Mouse (Mus musculus) stomach, embryonic 16.5 days (tissue): Measurements from ENCODE around the gene Abhd12. TPM values are rescaled to one million over a fixed set of nuclear protein-coding genes. Genes with fewer than 3 reads are reported as not detected.

ENCODE experiments used
- ATAC-seq: fragments of 200-750 bp; cut with Nextera tagmentation; 2 replicates; pipeline ENCODE4 v1.8.0; 2017; ENCODE audit warnings: moderate number of reproducible peaks, moderate TSS enrichment; ENCODE audit not compliant: insufficient read depth, low FRiP score
- H3K27ac ChIP-seq: fragments of 300-500 bp; sonication (generic); 2 replicates; pipeline ENCODE4 v1.5.1; 2014; ENCODE audit warnings: low read length
- H3K27me3 ChIP-seq: fragments of 300-500 bp; sonication (generic); 2 replicates; pipeline ENCODE4 v1.6.1; 2014; ENCODE audit warnings: low read length, control low read depth, mixed read lengths; ENCODE audit not compliant: control insufficient read depth, insufficient read depth
- H3K36me3 ChIP-seq: fragments of 300-500 bp; sonication (generic); 2 replicates; pipeline ENCODE4 v1.6.1; 2014; ENCODE audit warnings: low read length; ENCODE audit not compliant: control insufficient read depth, insufficient read depth
- H3K4me1 ChIP-seq: fragments of 300-500 bp; sonication (generic); 2 replicates; pipeline ENCODE4 v1.6.1; 2014; ENCODE audit warnings: low read length, control low read depth, mixed read lengths; ENCODE audit not compliant: control insufficient read depth, insufficient read depth
- H3K4me2 ChIP-seq: fragments of 300-500 bp; sonication (generic); 2 replicates; pipeline ENCODE4 v1.6.1; 2014; ENCODE audit warnings: low read depth, low read length, mixed read lengths
- H3K4me3 ChIP-seq: fragments of 300-500 bp; sonication (generic); replicated peaks from 2 replicates; pipeline ENCODE4 v1.5.1; 2014; ENCODE audit warnings: mild to moderate bottlenecking, low read length
- H3K9ac ChIP-seq: fragments of 300-500 bp; sonication (generic); 2 replicates; pipeline ENCODE4 v1.6.1; 2014; ENCODE audit warnings: low read length
- H3K9me3 ChIP-seq: fragments of 300-500 bp; sonication (generic); replicated peaks from 2 replicates; pipeline ENCODE4 v1.6.1; 2016; ENCODE audit warnings: low read length, control low read depth; ENCODE audit not compliant: control insufficient read depth
- WGBS: fragments of 180-500 bp; shearing (Covaris S2); extraction: QIAGEN DNeasy Blood & Tissue Kit; methylation state at CpG from one replicate; pipeline ENCODE4 v1.1.7; 2014; 5-methylcytosine and 5-hydroxymethylcytosine counted together
- polyA plus RNA-seq: library from polyadenylated mRNA; unstranded; fragments of >200 nt; fragmentation: Nextera tagmentation; extraction: Ambion mirVana; gene quantifications from 2 replicates; pipeline ENCODE4 v1.2.1, GENCODE M21; 2015

Abhd12 gene
- polyA plus RNA-seq, 1 experiment from 2014 or later = 57.8 TPM

- H3K36me3 ChIP-seq = no peaks in the 10 kb centered on the region
- H3K4me3 ChIP-seq = no peak overlapping the region
- no peak overlapping the region for H3K9ac ChIP-seq
- 0 out of 2 replicates have a peak overlapping the region, but pooled peaks have one; percentile 9 for H3K27ac ChIP-seq
- H3K4me1 ChIP-seq = peaks cover 4% of the 10 kb centered on the region; the same call in 1 of the 2 replicates
- no peaks in the 10 kb centered on the region for H3K9me3 ChIP-seq
- 57% methylated on average over 8 of the region's 8 CpGs for WGBS
- H3K4me2 ChIP-seq = no peak overlapping the region
- ATAC-seq = no peak
- H3K27me3 ChIP-seq = no peaks in the 10 kb centered on the region
Observed at GRCm38 (mm10) chr2:150847436-150847995, 57.0 kb downstream of the Abhd12 start.

- no peaks in the 10 kb centered on the region for H3K27me3 ChIP-seq
- H3K4me1 ChIP-seq = peaks cover 4% of the 10 kb centered on the region; the same call in 1 of the 2 replicates
- ATAC-seq = no peak
- H3K36me3 ChIP-seq = no peaks in the 10 kb centered on the region
- H3K4me3 ChIP-seq = no peak overlapping the region
- H3K9ac ChIP-seq = no peak overlapping the region
- no peak overlapping the region for H3K4me2 ChIP-seq
- WGBS = 73% methylated on average over 1 of the region's 1 CpGs
- H3K9me3 ChIP-seq = no peaks in the 10 kb centered on the region
- no peak overlapping the region for H3K27ac ChIP-seq
Observed at GRCm38 (mm10) chr2:150844798-150845197, 59.7 kb downstream of the Abhd12 start.

- peak; percentile 35; the same call in 1 of the 2 replicates for ATAC-seq
- Histone ChIP-seq H3K4me2 (no peak overlapping the region), H3K27me3 (no peaks in the 10 kb centered on the region), H3K4me1 (no peaks in the 10 kb centered on the region), H3K36me3 (no peaks in the 10 kb centered on the region), H3K27ac (no peak overlapping the region), H3K9me3 (no peaks in the 10 kb centered on the region), H3K9ac (0 out of 2 replicates have a peak overlapping the region, but pooled peaks have one; percentile 10), H3K4me3 (no peak overlapping the region)
- WGBS = 55% methylated on average over 7 of the region's 7 CpGs
Observed at GRCm38 (mm10) chr2:150842049-150842461, 62.5 kb downstream of the Abhd12 start.

- no peaks in the 10 kb centered on the region for H3K4me1 ChIP-seq
- no peaks in the 10 kb centered on the region for H3K27me3 ChIP-seq
- H3K9me3 ChIP-seq = no peaks in the 10 kb centered on the region
- H3K4me2 ChIP-seq = no peak overlapping the region
- no peak overlapping the region for H3K4me3 ChIP-seq
- no peaks in the 10 kb centered on the region for H3K36me3 ChIP-seq
- 61% methylated on average over 11 of the region's 11 CpGs for WGBS
- no peak overlapping the region for H3K9ac ChIP-seq
- ATAC-seq = no peak
- no peak overlapping the region for H3K27ac ChIP-seq
Observed at GRCm38 (mm10) chr2:150841109-150841508, 63.4 kb downstream of the Abhd12 start.

- Histone ChIP-seq H3K27me3 (no peaks in the 10 kb centered on the region), H3K9me3 (no peaks in the 10 kb centered on the region), H3K27ac (no peak overlapping the region), H3K4me1 (no peaks in the 10 kb centered on the region), H3K9ac (no peak overlapping the region), H3K36me3 (no peaks in the 10 kb centered on the region; the same call in 1 of the 2 replicates), H3K4me2 (no peak overlapping the region), H3K4me3 (no peak overlapping the region)
- ATAC-seq = no peak
- 76% methylated on average over 12 of the region's 12 CpGs for WGBS
Observed at GRCm38 (mm10) chr2:150839686-150840471, 64.7 kb downstream of the Abhd12 start.

GRCm38 (mm10) chr2:150837781-150838180, 66.8 kb downstream of the Abhd12 start:
- no peak overlapping the region for H3K4me3 ChIP-seq
- H3K27ac ChIP-seq = no peak overlapping the region
- no peaks in the 10 kb centered on the region; the same call in 1 of the 2 replicates for H3K36me3 ChIP-seq
- H3K4me2 ChIP-seq = no peak overlapping the region
- H3K9ac ChIP-seq = no peak overlapping the region
- no peaks in the 10 kb centered on the region for H3K27me3 ChIP-seq
- no peak for ATAC-seq
- H3K9me3 ChIP-seq = no peaks in the 10 kb centered on the region
- H3K4me1 ChIP-seq = no peaks in the 10 kb centered on the region
- WGBS = 100% methylated on average over 3 of the region's 3 CpGs

- ATAC-seq = no peak
- peaks cover under 1% of the 10 kb centered on the region; the same call in 1 of the 2 replicates for H3K36me3 ChIP-seq
- no peaks in the 10 kb centered on the region for H3K4me1 ChIP-seq
- no peaks in the 10 kb centered on the region for H3K9me3 ChIP-seq
- H3K9ac ChIP-seq = no peak overlapping the region
- WGBS = 75% methylated on average over 15 of the region's 15 CpGs
- no peak overlapping the region for H3K27ac ChIP-seq
- H3K4me3 ChIP-seq = no peak overlapping the region
- no peak overlapping the region for H3K4me2 ChIP-seq
- no peaks in the 10 kb centered on the region for H3K27me3 ChIP-seq
Observed at GRCm38 (mm10) chr2:150836906-150837305, 67.6 kb downstream of the Abhd12 start.

GRCm38 (mm10) chr2:150835975-150836374, 68.6 kb downstream of the Abhd12 start:
- Histone ChIP-seq H3K27me3 (no peaks in the 10 kb centered on the region), H3K4me2 (no peak overlapping the region), H3K27ac (no peak overlapping the region), H3K9me3 (no peaks in the 10 kb centered on the region), H3K9ac (no peak overlapping the region), H3K36me3 (peaks cover 6% of the 10 kb centered on the region; the same call in 1 of the 2 replicates), H3K4me3 (no peak overlapping the region), H3K4me1 (no peaks in the 10 kb centered on the region)
- no peak for ATAC-seq
- WGBS = 87% methylated on average over 4 of the region's 4 CpGs

- Histone ChIP-seq H3K4me1 (no peaks in the 10 kb centered on the region), H3K9me3 (no peaks in the 10 kb centered on the region), H3K4me3 (no peak overlapping the region), H3K4me2 (no peak overlapping the region), H3K27ac (no peak overlapping the region), H3K36me3 (peaks cover 6% of the 10 kb centered on the region), H3K27me3 (no peaks in the 10 kb centered on the region), H3K9ac (no peak overlapping the region)
- no peak for ATAC-seq
- WGBS = 93% methylated on average over 7 of the region's 7 CpGs
Observed at GRCm38 (mm10) chr2:150834616-150835015, 69.9 kb downstream of the Abhd12 start.
